In the genomic region with DNA sequence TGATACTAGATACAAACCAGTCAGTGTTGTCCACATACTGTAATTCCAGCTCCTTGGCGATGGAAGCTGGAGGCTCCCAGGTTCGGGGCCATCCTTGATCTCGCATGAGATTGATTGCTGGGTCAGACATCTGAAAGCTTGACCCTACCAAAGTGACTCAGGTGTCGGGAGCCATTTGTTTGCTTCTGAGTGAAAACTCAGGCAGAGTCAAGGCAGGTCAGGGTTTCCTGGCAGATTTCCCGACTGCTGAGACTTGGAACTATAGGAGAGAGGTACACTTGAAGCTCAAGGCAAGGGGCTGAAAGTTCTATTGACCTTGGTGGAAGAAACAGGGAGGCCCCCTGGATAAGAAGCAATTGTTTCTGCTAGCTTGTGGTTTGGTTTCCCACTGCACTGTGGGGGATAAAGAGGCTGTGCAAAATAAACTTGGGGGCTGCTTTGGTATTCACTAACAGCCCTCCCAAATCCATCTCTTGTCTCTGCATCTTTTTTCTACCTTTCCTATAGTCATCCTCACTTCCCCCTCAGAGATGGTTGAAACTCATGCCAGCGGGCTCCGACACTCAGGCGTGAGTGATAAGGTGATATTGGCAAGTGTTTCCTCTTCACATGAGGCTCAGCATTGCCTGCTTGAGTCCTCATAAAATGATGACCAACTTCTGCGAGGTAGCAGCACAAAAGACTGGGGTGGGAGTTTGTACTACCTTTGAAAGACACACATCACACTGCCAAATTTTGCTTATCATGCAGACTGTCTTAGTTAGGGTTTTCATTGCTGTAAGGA, we compare ENCODE assay signal across 22 mouse cellular contexts. TPM values are rescaled to one million over a fixed set of nuclear protein-coding genes. Genes with fewer than 3 reads are reported as not detected.
"Had no signal": no experiment of that assay in that cellular context is flagged by ENCODE, and none has a peak within 500 bp of the region (broad histone marks: within the 10 kb centered on the region; RNA-seq: fewer than 3 reads in every experiment).

No protein-coding gene starts in this region.

- H3K4me2 ChIP-seq: lung, embryonic 14.5 days; midbrain, embryonic 12.5 days; midbrain, embryonic 15.5 days; neural tube, embryonic 12.5 days had no signal

- H3K27me3 ChIP-seq: midbrain, embryonic 12.5 days; midbrain, embryonic 15.5 days; neural tube, embryonic 12.5 days had no signal

- H3K4me3 ChIP-seq: midbrain, embryonic 12.5 days; midbrain, embryonic 15.5 days; neural tube, embryonic 12.5 days had no signal

- H3K36me3 ChIP-seq: midbrain, embryonic 12.5 days; midbrain, embryonic 15.5 days; neural tube, embryonic 12.5 days had no signal

- DNase-seq: lung, adult 18-20 months; lung, embryonic 14.5 days; lung, postnatal 10 days; lung, postnatal 4 days; retina, postnatal 1 day; right cerebral cortex, adult 18-20 months; right cerebral cortex, postnatal 25 days; right cerebral cortex, postnatal 4 days; spleen, adult 18-20 months; thymus, adult 18-20 months; thymus, postnatal 14 days; thymus, postnatal 36 days had no signal

- H3K9ac ChIP-seq: liver, embryonic 14.5 days; lung, embryonic 14.5 days; midbrain, embryonic 12.5 days; midbrain, embryonic 15.5 days; neural tube, embryonic 12.5 days had no signal

- ATAC-seq: midbrain, embryonic 15.5 days had no signal

- H3K27ac ChIP-seq: liver, embryonic 14.5 days; midbrain, embryonic 12.5 days; midbrain, embryonic 15.5 days; neural tube, embryonic 12.5 days had no signal

- H3K9me3 ChIP-seq: midbrain, embryonic 12.5 days; midbrain, embryonic 15.5 days; neural tube, embryonic 12.5 days had no signal

- H3K4me1 ChIP-seq: midbrain, embryonic 12.5 days; midbrain, embryonic 15.5 days; neural tube, embryonic 12.5 days had no signal

RNA-seq across cellular contexts. Expression of a gene that starts 41.6 kb away (rescaled TPM):
- total RNA-seq: midbrain, postnatal 0 days; neutrophil, adult 5-6 weeks had no signal
- polyA plus RNA-seq: liver, embryonic 16.5 days; lung, embryonic 16.5 days; midbrain, embryonic 12.5 days; midbrain, embryonic 15.5 days; midbrain, postnatal 0 days; neural tube, embryonic 12.5 days; neural tube, embryonic 14.5 days; stomach, embryonic 14.5 days had no signal

RNA-seq across cellular contexts. Expression of a gene that starts 41.6 kb away (rescaled TPM):
- polyA plus RNA-seq: midbrain, embryonic 12.5 days; neural tube, embryonic 12.5 days had no signal
